Mouse (Mus musculus): ENCODE measurements at regions not wholly inside any gene's neighbourhood (a gene's known extent, or its start where the extent isn't known, plus 50 kb on each side); places are given as distances from the start of the nearest gene placed in this dataset.

- TF ChIP-seq POLR2A (IDR thresholded peaks at IDR 0.05; ENCODE audit: borderline replicate concordance, insufficient read depth, low read length) (no peak), CTCF (IDR thresholded peaks at IDR 0.05; ENCODE audit: borderline replicate concordance, insufficient read depth, low read depth, low read length) (no peak)
These were observed 365.2 kb upstream of the Xrcc4 start for GRCm38 (mm10) chr13:90454631-90455030.
